Mouse (Mus musculus) v-Abl transformed pro-B cells (cell line): ENCODE measurements around the gene Cnbp.

ENCODE experiments used
- in situ Hi-C, 2 experiments: fragments of 400-800 bp; cut with MboI; formaldehyde crosslinking; loops; one replicate each; pipeline ENCODE4 v1.15.1; 2025; ENCODE audit not compliant: unreplicated experiment in 2 of 2

Gene Cnbp

GRCm38 (mm10) chr6:87850900-87851614, at the start of gene Cnbp:
Gene Cnbp, minus strand, starts transcription at chr6:87851106.
- in situ Hi-C loops = loop anchor here (5.0 kb wide), 1 partner anchor 36 kb away; the partner anchor contains the start of gene Copg1 (in 2 of the 2)

GRCm38 (mm10) chr6:87898028-87898427, 47.1 kb upstream of the Cnbp start:
- in situ Hi-C loops = no loop called here

- in situ Hi-C loops = no loop called here
Measured at GRCm38 (mm10) chr6:87893931-87894330, 43.0 kb upstream of the Cnbp start.

- in situ Hi-C loops = loop anchor here (5.0 to 10.0 kb wide), 3 partner anchors 35 to 125 kb away; partner anchors contain the start of gene Cnbp (in 2 of the 2)
Measured at GRCm38 (mm10) chr6:87887594-87888233, 36.8 kb upstream of the Cnbp start, which contains the start of gene Copg1. Gene Copg1, plus strand, starts transcription at chr6:87887814.

- in situ Hi-C loops = loop anchor here (5.0 to 10.0 kb wide), 3 partner anchors 34 to 124 kb away; partner anchors contain the start of gene Cnbp (in 2 of the 2)
Measured at GRCm38 (mm10) chr6:87886721-87887120, 35.8 kb upstream of the Cnbp start.

- in situ Hi-C loops = loop anchor here in 1 of 2 experiments (10.0 kb wide), 1 partner anchor 118 kb away; no protein-coding TSS in a partner anchor
Measured at GRCm38 (mm10) chr6:87882816-87883215, 31.9 kb upstream of the Cnbp start.

- in situ Hi-C loops = loop anchor here in 1 of 2 experiments (10.0 kb wide), 1 partner anchor 117 kb away; no protein-coding TSS in a partner anchor
Measured at GRCm38 (mm10) chr6:87882221-87882620, 31.3 kb upstream of the Cnbp start.

GRCm38 (mm10) chr6:87879628-87880027, 28.7 kb upstream of the Cnbp start:
- in situ Hi-C loops = loop anchor here in 1 of 2 experiments (10.0 kb wide), 2 partner anchors 115 to 185 kb away; no protein-coding TSS in a partner anchor

GRCm38 (mm10) chr6:87879010-87879409, 28.1 kb upstream of the Cnbp start:
- in situ Hi-C loops = loop anchor here in 1 of 2 experiments (10.0 kb wide), 1 partner anchor 184 kb away; no protein-coding TSS in a partner anchor

- in situ Hi-C loops = loop anchor here in 1 of 2 experiments (10.0 kb wide), 1 partner anchor 181 kb away; no protein-coding TSS in a partner anchor
Measured at GRCm38 (mm10) chr6:87876068-87876643, 25.2 kb upstream of the Cnbp start.

GRCm38 (mm10) chr6:87875562-87875961, 24.7 kb upstream of the Cnbp start:
- in situ Hi-C loops = loop anchor here in 1 of 2 experiments (10.0 kb wide), 1 partner anchor 181 kb away; no protein-coding TSS in a partner anchor

- in situ Hi-C loops = loop anchor here in 1 of 2 experiments (10.0 kb wide), 1 partner anchor 180 kb away; no protein-coding TSS in a partner anchor
Measured at GRCm38 (mm10) chr6:87875083-87875482, 24.2 kb upstream of the Cnbp start.

- in situ Hi-C loops = loop anchor here in 1 of 2 experiments (10.0 kb wide), 1 partner anchor 179 kb away; no protein-coding TSS in a partner anchor
Measured at GRCm38 (mm10) chr6:87873963-87874362, 23.1 kb upstream of the Cnbp start.

GRCm38 (mm10) chr6:87873104-87873503, 22.2 kb upstream of the Cnbp start:
- in situ Hi-C loops = loop anchor here in 1 of 2 experiments (10.0 kb wide), 1 partner anchor 178 kb away; no protein-coding TSS in a partner anchor

- in situ Hi-C loops = loop anchor here in 1 of 2 experiments (10.0 kb wide), 1 partner anchor 176 kb away; no protein-coding TSS in a partner anchor
Measured at GRCm38 (mm10) chr6:87871240-87871639, 20.3 kb upstream of the Cnbp start.

GRCm38 (mm10) chr6:87870440-87870839, 19.5 kb upstream of the Cnbp start:
- in situ Hi-C loops = loop anchor here in 1 of 2 experiments (10.0 kb wide), 1 partner anchor 176 kb away; no protein-coding TSS in a partner anchor

- in situ Hi-C loops = no loop called here
Measured at GRCm38 (mm10) chr6:87868871-87869506, 18.1 kb upstream of the Cnbp start.

- in situ Hi-C loops = no loop called here
Measured at GRCm38 (mm10) chr6:87867256-87867655, 16.4 kb upstream of the Cnbp start.

- in situ Hi-C loops = no loop called here
Measured at GRCm38 (mm10) chr6:87866211-87866610, 15.3 kb upstream of the Cnbp start.

- in situ Hi-C loops = no loop called here
Measured at GRCm38 (mm10) chr6:87857071-87857470, 6.2 kb upstream of the Cnbp start.
